Comparison of ENCODE assay signal across 7 mouse cellular contexts in the genomic region with DNA sequence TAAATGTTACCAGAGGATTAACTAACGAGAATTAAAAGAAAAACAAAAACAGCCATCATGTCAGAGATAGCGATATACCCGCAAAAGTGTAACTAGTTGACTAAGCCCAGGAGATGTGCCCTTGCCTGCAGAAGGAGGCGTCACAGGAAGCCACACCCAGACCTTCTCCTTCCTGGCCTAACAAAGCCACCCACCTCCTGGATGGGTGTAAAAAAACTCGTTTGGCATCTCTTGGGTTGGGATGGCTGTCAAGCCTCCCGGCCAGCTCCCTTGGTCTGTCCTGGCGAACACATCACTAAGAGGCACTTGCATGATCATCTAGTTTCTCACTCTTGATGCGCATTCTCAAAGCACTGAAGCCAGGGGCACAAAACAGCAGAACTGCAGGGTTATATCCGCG. TPM values are rescaled to one million over a fixed set of nuclear protein-coding genes. Genes with fewer than 3 reads are reported as not detected.
DNase-seq lines count a peak whose midpoint lies in the region; ATAC-seq and TF ChIP-seq lines count a peak whose summit lies in the region.

No protein-coding gene starts in this region.

- no peaks in the 10 kb centered on the region for H3K9me3 ChIP-seq in embryonic facial prominence, embryonic 14.5 days (ENCODE audit: control insufficient read depth, low read length)
- H3K9me3 ChIP-seq in liver, postnatal 0 days (ENCODE audit: low read length) = no peaks in the 10 kb centered on the region

- WGBS in embryonic facial prominence, embryonic 14.5 days = 39% methylated on average over 10 of the region's 10 CpGs
- WGBS in liver, postnatal 0 days (ENCODE audit: insufficient replicate concordance) = 53% methylated on average over 10 of the region's 10 CpGs

- no peak overlapping the region for H3K27ac ChIP-seq in embryonic facial prominence, embryonic 14.5 days (replicated peaks; ENCODE audit: low read depth, low read length)
- H3K27ac ChIP-seq in liver, postnatal 0 days (ENCODE audit: low read depth) = no peak overlapping the region

- peaks cover 4% of the 10 kb centered on the region; the same call in 1 of the 2 replicates for H3K4me1 ChIP-seq in embryonic facial prominence, embryonic 14.5 days (ENCODE audit: control insufficient read depth, insufficient read depth, low read length)
- peaks cover 24% of the 10 kb centered on the region for H3K4me1 ChIP-seq in liver, postnatal 0 days (ENCODE audit: insufficient read depth)

- H3K9ac ChIP-seq in embryonic facial prominence, embryonic 14.5 days (ENCODE audit: low read depth, low read length) = no peak overlapping the region
- H3K9ac ChIP-seq in liver, postnatal 0 days (replicated peaks) = no peak overlapping the region

- H3K4me2 ChIP-seq in embryonic facial prominence, embryonic 14.5 days (ENCODE audit: low read depth, low read length) = peak overlapping the region; percentile 38
- H3K4me2 ChIP-seq in liver, postnatal 0 days (ENCODE audit: low read depth, low read length) = peak overlapping the region; percentile 29; the same call in 1 of the 2 replicates

- no peaks in the 10 kb centered on the region for H3K27me3 ChIP-seq in embryonic facial prominence, embryonic 14.5 days (replicated peaks; ENCODE audit: control insufficient read depth, insufficient read depth, low read length)
- no peaks in the 10 kb centered on the region for H3K27me3 ChIP-seq in liver, postnatal 0 days (ENCODE audit: insufficient read depth, low read length)

- no peak for TF ChIP-seq EP300 in liver, postnatal 0 days (IDR thresholded peaks at IDR 0.05; ENCODE audit: low read depth)

- H3K4me3 ChIP-seq in embryonic facial prominence, embryonic 14.5 days (ENCODE audit: low read depth, low read length) = peak overlapping the region; percentile 4; the same call in 1 of the 2 replicates
- no peak overlapping the region for H3K4me3 ChIP-seq in liver, postnatal 0 days (ENCODE audit: low read depth, low read length)

- DNase-seq in spleen, postnatal 36 days (ENCODE audit: low spot score in 2 of 2) = peak; percentile 51 to 52
- DNase-seq in spleen, postnatal 14 days (ENCODE audit: low spot score in 2 of 2) = no peak
- DNase-seq in embryonic facial prominence, embryonic 14.5 days (ENCODE audit: low spot score) = no peak
- peak; percentile 15 for DNase-seq in heart, postnatal 25 days (ENCODE audit: low spot score)
- DNase-seq in liver, postnatal 0 days = no peak
- DNase-seq in frontal cortex, postnatal 25 days (ENCODE audit: low spot score in 2 of 2) = no peak
- no peak for DNase-seq in Muller cell, postnatal 12 days (ENCODE audit: inconsistent ontology term)

- intact Hi-C loops in heart, postnatal 25 days (cut with DNase I) = no loop called here

- TF ChIP-seq CTCF in liver, postnatal 0 days (IDR thresholded peaks at IDR 0.05; ENCODE audit: low read depth) = no peak

- no peaks in the 10 kb centered on the region for H3K36me3 ChIP-seq in embryonic facial prominence, embryonic 14.5 days (ENCODE audit: control insufficient read depth, insufficient read depth, low read length)
- no peaks in the 10 kb centered on the region for H3K36me3 ChIP-seq in liver, postnatal 0 days (replicated peaks; ENCODE audit: insufficient read depth, low read length)

- ATAC-seq in embryonic facial prominence, embryonic 14.5 days (ENCODE audit: low read depth) = no peak
- no peak for ATAC-seq in liver, postnatal 0 days

RNA-seq across cellular contexts. Expression of gene Commd8, which starts 34.0 kb away (rescaled TPM):
- polyA plus RNA-seq in embryonic facial prominence, embryonic 14.5 days (2014; fragmentation: Nextera tagmentation; extraction: Ambion mirVana) = 106 and 128 TPM in 2 replicates
- 10 to 100 TPM; 42.0 to 43.7 TPM for total RNA-seq in heart, postnatal 25 days (2021)
- polyA plus RNA-seq in liver, postnatal 0 days (2015; fragmentation: Nextera tagmentation; extraction: Ambion mirVana) = 49.4 and 55.0 TPM in 2 replicates

Comparison
In these comparisons a context has a peak if more than half of its experiments do, and no peak if none do; other contexts are left out.
1. DNase-seq: peak in spleen, postnatal 36 days (2 of 2) and heart, postnatal 25 days (single experiment); none in spleen, postnatal 14 days (0 of 2), embryonic facial prominence, embryonic 14.5 days (single experiment), liver, postnatal 0 days (single experiment), frontal cortex, postnatal 25 days (0 of 2) and Muller cell, postnatal 12 days (single experiment).